Mouse (Mus musculus) kidney, postnatal 14 days (tissue): Measurements from ENCODE around the gene F12.
"Not testable (repeated sequence)": the region's sequence is repeated elsewhere in the genome, so short reads cannot be mapped to it uniquely, and the experiment has no call there.

Source experiments
- DNase-seq: peaks from one replicate; pipeline ENCODE4 v3.0.0; 2022; ENCODE audit warnings: mixed read lengths

Gene F12

GRCm38 (mm10) chr13:55449679-55450441, 23.3 kb upstream of the F12 start:
- DNase-seq: no peak

GRCm38 (mm10) chr13:55449205-55449604, 22.6 kb upstream of the F12 start:
- no peak for DNase-seq

- no peak for DNase-seq
Measured at GRCm38 (mm10) chr13:55448131-55448530, 21.5 kb upstream of the F12 start.

GRCm38 (mm10) chr13:55447543-55447943, 20.9 kb upstream of the F12 start:
- DNase-seq: no peak

GRCm38 (mm10) chr13:55446483-55447105, 20.0 kb upstream of the F12 start:
- no peak for DNase-seq

- no peak for DNase-seq
Measured at GRCm38 (mm10) chr13:55445361-55446091, 18.9 kb upstream of the F12 start.

GRCm38 (mm10) chr13:55444937-55445315, 18.3 kb upstream of the F12 start, which contains the start of gene Grk6:
Gene Grk6, plus strand, starts transcription at chr13:55445072.
- DNase-seq: peak; percentile 100

GRCm38 (mm10) chr13:55444286-55444936, 17.8 kb upstream of the F12 start:
- no peak for DNase-seq

- DNase-seq: no peak
Measured at GRCm38 (mm10) chr13:55443799-55444285, 17.2 kb upstream of the F12 start.

- DNase-seq: not testable (repeated sequence)
Measured at GRCm38 (mm10) chr13:55437111-55437629, 10.6 kb upstream of the F12 start.

GRCm38 (mm10) chr13:55431889-55432685, 5.5 kb upstream of the F12 start:
- no peak for DNase-seq

GRCm38 (mm10) chr13:55430566-55430965, 4.0 kb upstream of the F12 start:
- no peak for DNase-seq

GRCm38 (mm10) chr13:55429226-55429888, 2.8 kb upstream of the F12 start:
- DNase-seq: peak; percentile 75

- peak; percentile 73 for DNase-seq
Measured at GRCm38 (mm10) chr13:55420933-55421800, 5.4 kb downstream of the F12 start.

- no peak for DNase-seq
Measured at GRCm38 (mm10) chr13:55420018-55420932, 6.3 kb downstream of the F12 start.

- no peak for DNase-seq
Measured at GRCm38 (mm10) chr13:55419142-55419541, 7.5 kb downstream of the F12 start.

- peak; percentile 87 for DNase-seq
Measured at GRCm38 (mm10) chr13:55418004-55418403, 8.6 kb downstream of the F12 start.

- peak; percentile 90 for DNase-seq
Measured at GRCm38 (mm10) chr13:55414743-55415380, 11.7 kb downstream of the F12 start, which contains the start of gene Pfn3. Gene Pfn3, minus strand, starts transcription at chr13:55415232.

- DNase-seq: no peak
Measured at GRCm38 (mm10) chr13:55413333-55413732, 13.3 kb downstream of the F12 start.
